ENCODE assay signal across 9 mouse cellular contexts in the genomic region with DNA sequence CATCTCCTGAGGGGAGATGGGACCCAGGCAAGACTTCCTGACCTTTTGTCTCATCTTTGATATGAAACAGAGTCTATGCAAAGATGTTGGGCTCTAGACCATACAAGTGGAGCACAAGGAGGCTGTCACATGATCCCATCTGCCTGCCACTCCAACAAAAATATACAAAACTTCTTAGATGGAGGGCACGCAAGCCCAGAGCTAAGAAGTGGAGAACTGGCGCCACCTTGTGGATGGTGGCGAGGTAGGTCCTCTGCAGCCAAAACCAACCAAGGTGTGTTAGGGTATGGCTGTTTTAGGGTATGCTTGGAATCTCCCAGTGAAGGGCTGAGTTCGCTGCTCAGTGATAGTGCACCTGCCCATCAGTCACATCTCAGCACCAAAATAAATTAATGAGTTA. TPM values are rescaled to one million over a fixed set of nuclear protein-coding genes. Genes with fewer than 3 reads are reported as not detected.
A peak's percentile ranks its signal among the peaks of the same experiment; 100 is the strongest.
DNase-seq lines count a peak whose midpoint lies in the region; ATAC-seq and TF ChIP-seq lines count a peak whose summit lies in the region.
"Had no signal": no experiment of that assay in that cellular context is flagged by ENCODE, and none has a peak within 500 bp of the region (broad histone marks: within the 10 kb centered on the region; RNA-seq: fewer than 3 reads in every experiment).

No protein-coding gene starts in this region.

- H3K36me3 ChIP-seq in heart, postnatal 0 days (replicated peaks; ENCODE audit: control insufficient read depth, insufficient read depth, low read length): no peaks in the 10 kb centered on the region
- H3K36me3 ChIP-seq in heart, embryonic 10.5 days: no peaks in the 10 kb centered on the region
- H3K36me3 ChIP-seq in C2C12 (ENCODE audit: control insufficient read depth, insufficient read depth): no peaks in the 10 kb centered on the region
- H3K36me3 ChIP-seq in embryonic facial prominence, embryonic 10.5 days (replicated peaks): no peaks in the 10 kb centered on the region
- no peaks in the 10 kb centered on the region for H3K36me3 ChIP-seq in midbrain, postnatal 0 days (ENCODE audit: insufficient read depth, low read length)
- H3K36me3 ChIP-seq: liver, embryonic 13.5 days had no signal

- no peak overlapping the region for H3K4me3 ChIP-seq in heart, postnatal 0 days (ENCODE audit: low read depth, low read length)
- no peak overlapping the region for H3K4me3 ChIP-seq in heart, embryonic 10.5 days
- H3K4me3 ChIP-seq in C2C12 (ENCODE audit: insufficient read depth, poor library complexity, severe bottlenecking): no peak overlapping the region
- H3K4me3 ChIP-seq in embryonic facial prominence, embryonic 10.5 days: no peak overlapping the region
- no peak overlapping the region for H3K4me3 ChIP-seq in midbrain, postnatal 0 days (ENCODE audit: low read depth, low read length)
- H3K4me3 ChIP-seq: liver, embryonic 13.5 days had no signal

- DNase-seq in heart, postnatal 0 days (ENCODE audit: low spot score): no peak
- DNase-seq in heart, embryonic 10.5 days (ENCODE audit: low spot score): no peak
- peak; percentile 55 for DNase-seq in adrenal gland, postnatal 25 days
- DNase-seq in embryonic facial prominence, embryonic 10.5 days (ENCODE audit: low spot score): peak; percentile 73
- peak; percentile 30 for DNase-seq in layer of hippocampus, adult 9-10 months (ENCODE audit: low spot score)
- peak; percentile 81 for DNase-seq in midbrain, postnatal 0 days (ENCODE audit: low spot score)
- DNase-seq in ovary, postnatal 10 days (ENCODE audit: low spot score): no peak
- DNase-seq: liver, embryonic 13.5 days had no signal

- no peak overlapping the region for H3ac ChIP-seq in C2C12 (ENCODE audit: control insufficient read depth, insufficient read length, low read depth)

- H3K4me1 ChIP-seq in heart, postnatal 0 days (ENCODE audit: control insufficient read depth, insufficient read depth): no peaks in the 10 kb centered on the region
- no peaks in the 10 kb centered on the region for H3K4me1 ChIP-seq in heart, embryonic 10.5 days
- peaks cover 6% of the 10 kb centered on the region; the same call in 1 of the 2 replicates for H3K4me1 ChIP-seq in embryonic facial prominence, embryonic 10.5 days
- no peaks in the 10 kb centered on the region for H3K4me1 ChIP-seq in midbrain, postnatal 0 days (ENCODE audit: insufficient read depth, low read length)
- H3K4me1 ChIP-seq: liver, embryonic 13.5 days had no signal

- H3K4me2 ChIP-seq in heart, postnatal 0 days (ENCODE audit: low read depth, low read length): no peak overlapping the region
- H3K4me2 ChIP-seq in midbrain, postnatal 0 days (ENCODE audit: low read depth, low read length, poor library complexity, severe bottlenecking): no peak overlapping the region
- H3K4me2 ChIP-seq: liver, embryonic 13.5 days had no signal

- H3K27ac ChIP-seq in heart, postnatal 0 days (ENCODE audit: low read depth): no peak overlapping the region
- no peak overlapping the region for H3K27ac ChIP-seq in heart, embryonic 10.5 days
- H3K27ac ChIP-seq in embryonic facial prominence, embryonic 10.5 days (replicated peaks): no peak overlapping the region
- no peak overlapping the region for H3K27ac ChIP-seq in midbrain, postnatal 0 days (ENCODE audit: low read depth, low read length)
- H3K27ac ChIP-seq: liver, embryonic 13.5 days had no signal

- 8% methylated on average over 4 of the region's 4 CpGs for WGBS in heart, postnatal 0 days
- WGBS in heart, embryonic 10.5 days: 17% methylated on average over 4 of the region's 4 CpGs
- WGBS in embryonic facial prominence, embryonic 10.5 days: 12% methylated on average over 4 of the region's 4 CpGs
- WGBS in midbrain, postnatal 0 days: 10% methylated on average over 4 of the region's 4 CpGs

- ATAC-seq in heart, postnatal 0 days (ENCODE audit: insufficient read depth, low read depth): no peak
- ATAC-seq in midbrain, postnatal 0 days (ENCODE audit: low FRiP score): peak; percentile 45

- peaks cover 11% of the 10 kb centered on the region; the same call in 1 of the 2 replicates for H3K27me3 ChIP-seq in heart, postnatal 0 days (ENCODE audit: control insufficient read depth, insufficient read depth, low read length)
- H3K27me3 ChIP-seq in heart, embryonic 10.5 days (ENCODE audit: insufficient read depth, poor library complexity, severe bottlenecking): peaks cover 12% of the 10 kb centered on the region
- H3K27me3 ChIP-seq in C2C12 (ENCODE audit: control insufficient read depth, insufficient read depth, insufficient read length): peaks cover 10% of the 10 kb centered on the region
- peaks cover 15% of the 10 kb centered on the region for H3K27me3 ChIP-seq in embryonic facial prominence, embryonic 10.5 days (replicated peaks; ENCODE audit: low read depth, poor library complexity, severe bottlenecking)
- no peaks in the 10 kb centered on the region for H3K27me3 ChIP-seq in midbrain, postnatal 0 days (ENCODE audit: insufficient read depth, low read length)

- no peak overlapping the region for H3K9ac ChIP-seq in heart, postnatal 0 days (replicated peaks; ENCODE audit: low read depth, low read length)
- H3K9ac ChIP-seq in midbrain, postnatal 0 days (replicated peaks; ENCODE audit: low read length, poor library complexity, severe bottlenecking): no peak overlapping the region
- H3K9ac ChIP-seq: liver, embryonic 13.5 days had no signal

- peak; percentile 73 for TF ChIP-seq CTCF in heart, postnatal 0 days (IDR thresholded peaks at IDR 0.05; ENCODE audit: low read depth)
- peak; percentile 66 for TF ChIP-seq CTCF in C2C12 (IDR thresholded peaks at IDR 0.05; ENCODE audit: control insufficient read depth, insufficient read depth, insufficient read length)
- peak; percentile 88 for TF ChIP-seq CTCF in midbrain, postnatal 0 days (IDR thresholded peaks at IDR 0.05)

- no peaks in the 10 kb centered on the region for H3K79me3 ChIP-seq in C2C12 (ENCODE audit: low read depth)

- no peaks in the 10 kb centered on the region for H3K9me3 ChIP-seq in heart, postnatal 0 days (replicated peaks; ENCODE audit: control insufficient read depth, low read length)
- H3K9me3 ChIP-seq in heart, embryonic 10.5 days: no peaks in the 10 kb centered on the region
- no peaks in the 10 kb centered on the region for H3K9me3 ChIP-seq in embryonic facial prominence, embryonic 10.5 days
- H3K9me3 ChIP-seq in midbrain, postnatal 0 days (ENCODE audit: low read length): no peaks in the 10 kb centered on the region
- H3K9me3 ChIP-seq: liver, embryonic 13.5 days had no signal

- no peak for TF ChIP-seq EP300 in heart, postnatal 0 days (IDR thresholded peaks at IDR 0.05; ENCODE audit: low read depth)

- no peaks in the 10 kb centered on the region for H3K79me2 ChIP-seq in C2C12 (ENCODE audit: control insufficient read depth, insufficient read depth)

TF ChIP-seq in C2C12, 6 proteins besides CTCF, POLR2A, EP300 and RAD21:
- TF ChIP-seq MYOG (IDR thresholded peaks at IDR 0.05; ENCODE audit: control insufficient read depth, extremely low read depth, insufficient read length): no peak
- peak; percentile 22 for TF ChIP-seq USF1 (IDR thresholded peaks at IDR 0.05; ENCODE audit: low read depth)

RNA-seq across cellular contexts. Expression of a gene that starts 20.7 kb away (rescaled TPM):
- total RNA-seq in heart, postnatal 0 days (2014; rRNA removed; ENCODE audit: low replicate concordance): 2.9 TPM in 2 replicates
- polyA plus RNA-seq in heart, postnatal 0 days (2015; fragmentation: Nextera tagmentation; extraction: Ambion mirVana): 0.89 and 1.4 TPM in 2 replicates
- polyA plus RNA-seq in heart, embryonic 10.5 days (2016; fragmentation: Nextera tagmentation; extraction: Ambion mirVana): 0.68 and 2.4 TPM in 2 replicates
- polyA plus RNA-seq in C2C12 (2012; fragmentation: generic; extraction: Trizol): 0.01 TPM
- total RNA-seq in adrenal gland, postnatal 25 days (2021): 2.8 and 4.3 TPM in 2 replicates
- polyA plus RNA-seq in embryonic facial prominence, embryonic 10.5 days (2016; fragmentation: Nextera tagmentation; extraction: Ambion mirVana): 2.7 and 4.3 TPM in 2 replicates
- total RNA-seq in midbrain, postnatal 0 days (2014; rRNA removed): 8.8 and 11.0 TPM in 2 replicates
- polyA plus RNA-seq in midbrain, postnatal 0 days (2015; fragmentation: Nextera tagmentation; extraction: Ambion mirVana): 6.9 and 7.9 TPM in 2 replicates

RNA-seq across cellular contexts. Expression of a gene that starts 58.6 kb away (rescaled TPM):
- total RNA-seq in heart, postnatal 0 days (2014; rRNA removed; ENCODE audit: low replicate concordance): not detected in 2 replicates
- polyA plus RNA-seq in heart, postnatal 0 days (2015; fragmentation: Nextera tagmentation; extraction: Ambion mirVana): not detected in 2 replicates
- polyA plus RNA-seq in heart, embryonic 10.5 days (2016; fragmentation: Nextera tagmentation; extraction: Ambion mirVana): not detected in 2 replicates
- not detected for polyA plus RNA-seq in C2C12 (2012; fragmentation: generic; extraction: Trizol)
- total RNA-seq in adrenal gland, postnatal 25 days (2021): not detected in 2 replicates
- polyA plus RNA-seq in embryonic facial prominence, embryonic 10.5 days (2016; fragmentation: Nextera tagmentation; extraction: Ambion mirVana): not detected in 2 replicates
- not detected in 2 replicates for total RNA-seq in midbrain, postnatal 0 days (2014; rRNA removed)
- polyA plus RNA-seq in midbrain, postnatal 0 days (2015; fragmentation: Nextera tagmentation; extraction: Ambion mirVana): not detected in 2 replicates
- polyA plus RNA-seq: liver, embryonic 13.5 days had no signal

RNA-seq across cellular contexts. Expression of a gene that starts 59.5 kb away (rescaled TPM):
- total RNA-seq in heart, postnatal 0 days (2014; rRNA removed; ENCODE audit: low replicate concordance): not detected in 2 replicates
- polyA plus RNA-seq in heart, postnatal 0 days (2015; fragmentation: Nextera tagmentation; extraction: Ambion mirVana): not detected in 2 replicates
- 0.02 and 0.24 TPM in 2 replicates for polyA plus RNA-seq in heart, embryonic 10.5 days (2016; fragmentation: Nextera tagmentation; extraction: Ambion mirVana)
- polyA plus RNA-seq in C2C12 (2012; fragmentation: generic; extraction: Trizol): 0.26 TPM
- 5.9 and 6.0 TPM in 2 replicates for total RNA-seq in adrenal gland, postnatal 25 days (2021)
- polyA plus RNA-seq in embryonic facial prominence, embryonic 10.5 days (2016; fragmentation: Nextera tagmentation; extraction: Ambion mirVana): 0.44 and 0.63 TPM in 2 replicates
- total RNA-seq in midbrain, postnatal 0 days (2014; rRNA removed): 17.2 and 25.4 TPM in 2 replicates
- polyA plus RNA-seq in midbrain, postnatal 0 days (2015; fragmentation: Nextera tagmentation; extraction: Ambion mirVana): 6.2 and 6.6 TPM in 2 replicates

Comparison
In these comparisons a context has a peak if more than half of its experiments do, and no peak if none do; other contexts are left out.
1. DNase-seq: peak in adrenal gland, postnatal 25 days (single experiment), embryonic facial prominence, embryonic 10.5 days (single experiment), layer of hippocampus, adult 9-10 months (single experiment) and midbrain, postnatal 0 days (single experiment); none in heart, postnatal 0 days (single experiment), heart, embryonic 10.5 days (single experiment) and ovary, postnatal 10 days (single experiment).
2. Peak in every context shown above with its lines, with median percentiles within 50 percentile points of each other: CTCF ChIP-seq.